Mouse (Mus musculus) spleen, postnatal 4 days (tissue): ENCODE data around the gene Sell.
A peak's percentile ranks its signal among the peaks of the same experiment; 100 is the strongest.
"Not testable (repeated sequence)": the region's sequence is repeated elsewhere in the genome, so short reads cannot be mapped to it uniquely, and the experiment has no call there.

Source experiments
- DNase-seq, 2 experiments: peaks; one replicate each; pipeline ENCODE4 v3.0.0; 2022; ENCODE audit warnings: low spot score in 2 of 2

Gene Sell

GRCm38 (mm10) chr1:164061925-164062324, at the start of gene Sell:
TSS of gene Sell (plus strand) at chr1:164061982.
- peak; percentile 50 to 73 for DNase-seq

GRCm38 (mm10) chr1:164014616-164015015, 47.2 kb upstream of the Sell start:
- no peak for DNase-seq

GRCm38 (mm10) chr1:164018221-164018896, 43.4 kb upstream of the Sell start:
- no peak for DNase-seq

- DNase-seq, result no peak
Observed at GRCm38 (mm10) chr1:164019789-164020188, 42.0 kb upstream of the Sell start.

GRCm38 (mm10) chr1:164020746-164021145, 41.0 kb upstream of the Sell start:
- not testable (repeated sequence) for DNase-seq

- DNase-seq, result not testable (repeated sequence)
Observed at GRCm38 (mm10) chr1:164022106-164022505, 39.7 kb upstream of the Sell start.

- no peak for DNase-seq
Observed at GRCm38 (mm10) chr1:164025685-164026084, 36.1 kb upstream of the Sell start.

- no peak for DNase-seq
Observed at GRCm38 (mm10) chr1:164027416-164027815, 34.4 kb upstream of the Sell start.

- no peak for DNase-seq
Observed at GRCm38 (mm10) chr1:164040385-164041135, 21.2 kb upstream of the Sell start.

- DNase-seq, result no peak
Observed at GRCm38 (mm10) chr1:164043549-164043948, 18.2 kb upstream of the Sell start.

- DNase-seq, result no peak
Observed at GRCm38 (mm10) chr1:164047934-164048333, 13.8 kb upstream of the Sell start, which contains the start of gene Sele. TSS of gene Sele (plus strand) at chr1:164048234.

GRCm38 (mm10) chr1:164053561-164053960, 8.2 kb upstream of the Sell start:
- DNase-seq, result no peak

GRCm38 (mm10) chr1:164054800-164055199, 7.0 kb upstream of the Sell start:
- DNase-seq, result no peak

GRCm38 (mm10) chr1:164060071-164060470, 1.7 kb upstream of the Sell start:
- DNase-seq, result no peak

GRCm38 (mm10) chr1:164061278-164061677, 504 bp upstream of the Sell start:
- DNase-seq, result no peak

- no peak for DNase-seq
Observed at GRCm38 (mm10) chr1:164062856-164063255, 1.1 kb downstream of the Sell start.

GRCm38 (mm10) chr1:164063745-164064144, 2.0 kb downstream of the Sell start:
- DNase-seq, result no peak

GRCm38 (mm10) chr1:164069261-164069660, 7.5 kb downstream of the Sell start:
- DNase-seq, result no peak

GRCm38 (mm10) chr1:164070461-164070860, 8.7 kb downstream of the Sell start:
- no peak for DNase-seq

- no peak for DNase-seq
Observed at GRCm38 (mm10) chr1:164071111-164071510, 9.3 kb downstream of the Sell start.

GRCm38 (mm10) chr1:164072001-164072400, 10.2 kb downstream of the Sell start:
- no peak for DNase-seq

GRCm38 (mm10) chr1:164073091-164073490, 11.3 kb downstream of the Sell start:
- no peak for DNase-seq

GRCm38 (mm10) chr1:164073803-164074202, 12.0 kb downstream of the Sell start:
- DNase-seq, result no peak
